Mouse (Mus musculus) left cerebral cortex, adult 9 months (tissue): ENCODE measurements around the gene Mypop.

Experiments used
- DNase-seq, 2 experiments: peaks; one replicate each; pipeline ENCODE4 v3.0.0; 2022; ENCODE audit warnings: low spot score in 2 of 2

Mypop gene

DNA sequence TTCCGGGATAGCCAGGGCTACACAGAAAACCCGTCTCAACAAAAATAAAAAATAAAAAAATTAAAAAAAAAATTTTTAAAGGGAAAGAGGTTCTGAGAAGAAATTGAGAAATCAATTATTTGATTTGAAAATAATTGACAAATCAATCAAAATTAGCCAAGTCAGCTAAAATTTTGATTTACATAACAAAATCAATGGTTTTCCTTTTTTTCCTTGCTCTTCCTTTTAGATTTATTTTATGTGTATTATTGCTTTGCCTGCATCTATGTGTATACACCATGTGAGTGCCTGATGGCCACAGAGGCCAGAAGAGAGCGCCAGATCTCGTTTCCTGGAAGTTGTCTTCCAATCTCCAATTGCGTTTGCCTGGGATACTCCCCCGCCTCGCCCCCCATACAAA, 26.9 kb downstream of the Mypop start:
- DNase-seq = no peak

DNA sequence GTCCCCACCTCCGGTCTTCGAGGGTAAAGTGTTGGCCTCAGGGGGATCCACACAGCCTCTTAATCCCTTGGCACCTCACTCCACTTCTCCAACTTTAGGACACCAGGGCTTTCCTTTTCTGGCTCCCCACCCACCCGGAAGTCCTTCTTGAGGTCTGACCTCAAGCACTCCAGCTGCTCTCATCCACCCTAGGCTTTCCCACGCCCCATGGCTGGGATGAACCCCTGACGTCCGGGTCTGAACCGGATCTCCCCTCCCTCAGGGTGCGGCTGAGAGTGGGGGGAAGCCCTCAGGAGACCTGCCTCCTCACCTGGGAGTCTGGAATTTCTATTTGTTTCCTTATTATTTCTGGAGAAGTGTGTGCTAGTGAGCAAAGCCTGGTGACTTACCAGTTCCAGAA, 30.0 kb downstream of the Mypop start:
- no peak for DNase-seq

DNA sequence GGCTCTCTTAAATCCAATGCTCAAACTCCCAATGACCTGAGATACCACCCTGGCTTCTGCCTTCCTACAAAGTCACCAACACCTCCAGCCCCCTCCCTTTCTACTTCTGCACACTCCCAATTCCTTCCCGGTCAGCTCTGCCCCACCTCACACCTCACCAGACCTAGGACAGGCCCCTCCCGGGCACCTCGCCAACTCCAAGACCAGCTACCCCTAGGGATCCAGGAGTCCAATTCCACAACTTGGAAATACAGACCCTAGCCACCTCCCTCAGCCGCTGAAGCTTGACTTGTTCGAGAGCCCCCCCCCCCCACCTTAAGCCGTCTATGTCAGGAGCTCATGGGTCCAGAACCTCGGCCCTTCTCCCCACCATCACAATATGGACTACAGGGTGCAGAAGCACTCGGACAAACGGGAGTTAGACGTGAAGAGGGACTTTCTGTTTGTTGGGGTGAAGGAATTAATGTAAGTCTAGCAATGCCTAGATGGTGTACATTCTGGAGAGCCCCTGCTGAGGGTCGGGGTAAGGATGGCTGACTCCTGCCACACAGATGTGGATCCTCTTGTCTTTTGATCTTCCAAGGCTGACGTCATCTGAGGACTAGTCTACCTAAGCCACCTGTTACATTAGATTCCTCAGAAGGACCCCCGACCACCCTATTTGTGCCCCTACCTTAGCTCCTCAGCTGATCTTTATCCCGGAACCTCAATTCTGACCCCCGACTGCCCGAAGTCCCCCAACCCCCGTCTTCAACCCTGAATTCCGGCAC, 31.3 kb downstream of the Mypop start:
- no peak for DNase-seq

DNA sequence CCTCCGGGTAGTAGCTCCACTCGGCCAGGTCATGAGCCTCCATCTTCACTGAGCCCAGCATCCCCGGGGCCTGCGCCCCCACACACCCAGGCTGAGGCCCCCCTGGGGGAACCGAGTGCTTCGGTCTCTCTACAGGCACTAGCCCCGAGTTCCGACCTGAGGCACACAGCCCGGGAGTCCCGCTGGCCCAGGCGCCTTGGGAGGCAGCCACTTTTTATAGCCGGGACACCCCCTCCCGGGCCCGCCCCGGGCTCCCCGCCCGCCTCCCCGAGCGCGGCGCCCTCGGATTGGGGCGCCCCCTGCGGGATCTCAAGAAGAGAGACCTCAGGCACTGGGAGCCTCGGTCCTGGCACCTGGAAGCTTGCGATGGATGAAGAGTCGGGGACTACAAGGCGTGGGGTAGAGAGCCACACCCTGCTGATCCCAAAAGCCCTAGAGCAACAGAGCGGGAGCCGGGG, 32.3 kb downstream of the Mypop start, which contains the start of gene Foxa3:
Gene Foxa3 (minus strand): TSS at position 182 of the 458 bp plus-strand sequence.
- peak in 1 of 2 experiments; percentile 34 for DNase-seq

DNA sequence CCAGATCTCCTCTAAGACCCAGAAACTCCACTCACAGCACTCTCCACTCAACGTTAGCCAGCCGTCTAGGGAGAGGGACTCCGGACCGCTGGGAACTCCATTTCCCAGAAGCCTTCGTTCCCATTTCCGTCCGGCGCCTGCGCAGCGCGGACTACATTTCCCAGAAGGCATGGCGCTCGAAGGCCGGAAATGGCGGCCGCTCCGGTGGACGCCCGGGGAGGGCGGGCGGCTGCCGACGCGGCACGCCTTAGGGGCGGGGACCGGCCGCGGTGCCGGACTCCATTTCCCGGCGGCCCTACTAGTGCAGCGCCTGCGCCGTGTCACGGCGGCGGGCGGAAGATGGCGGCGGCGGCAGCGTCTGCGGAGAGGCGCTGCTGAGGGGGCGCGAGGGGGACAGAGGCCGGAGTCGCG, 33.1 kb downstream of the Mypop start, which contains the start of gene Sympk:
Gene Sympk (plus strand): TSS at position 282 of the 411 bp plus-strand sequence.
- peak; percentile 88 to 95 for DNase-seq

DNA sequence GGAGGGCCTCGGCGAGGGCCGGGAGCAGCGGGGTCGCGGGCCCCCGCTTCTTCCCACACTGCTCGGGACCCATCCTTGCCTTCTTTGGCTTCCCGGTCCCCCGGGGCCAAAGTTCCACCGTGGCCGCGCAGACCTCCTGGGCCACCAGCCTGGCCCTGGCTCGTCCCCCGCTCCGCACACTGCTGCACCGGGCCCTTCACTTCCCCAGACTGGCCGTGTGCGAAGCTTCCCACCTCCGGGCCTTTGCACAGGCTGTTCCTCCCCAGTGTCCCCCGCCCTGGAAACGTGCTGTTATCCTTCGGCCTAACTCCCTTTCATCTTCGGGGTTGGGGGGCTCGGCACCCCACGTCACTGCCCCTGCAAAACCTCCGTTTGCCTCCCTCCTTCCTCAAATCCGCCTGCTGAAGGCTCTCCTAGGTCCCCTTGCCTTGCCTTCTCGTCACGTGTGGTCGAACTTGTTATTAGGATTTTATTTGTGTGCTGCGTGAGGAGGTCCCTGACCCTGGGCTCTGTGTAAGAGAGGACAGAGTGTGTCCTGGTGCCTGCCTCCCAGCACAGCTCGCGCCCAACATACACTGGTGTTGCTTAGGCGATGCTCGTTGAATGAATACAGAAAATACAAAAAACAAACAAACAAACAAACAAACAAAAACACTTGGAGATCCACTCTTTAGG, 33.7 kb downstream of the Mypop start:
- no peak for DNase-seq

DNA sequence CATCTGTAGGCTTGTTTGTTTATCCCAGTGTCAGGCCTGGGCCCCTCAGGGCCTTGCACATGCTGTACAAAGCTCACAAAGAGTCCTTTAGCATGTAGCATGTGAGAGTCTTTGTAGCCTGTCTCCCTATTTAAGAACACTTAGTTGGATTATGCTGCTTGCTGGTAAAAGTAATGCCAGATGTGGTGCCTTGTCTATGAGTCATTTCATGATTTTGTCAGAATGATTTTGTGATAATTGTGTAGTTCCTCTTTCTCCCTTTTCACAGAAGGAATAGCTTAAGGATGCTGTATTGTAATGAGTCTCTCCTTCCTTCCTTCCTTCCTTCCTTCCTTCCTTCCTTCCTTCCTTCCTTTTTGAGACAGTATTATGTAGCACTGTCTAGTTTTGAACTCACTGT, 37.0 kb downstream of the Mypop start:
- no peak for DNase-seq

DNA sequence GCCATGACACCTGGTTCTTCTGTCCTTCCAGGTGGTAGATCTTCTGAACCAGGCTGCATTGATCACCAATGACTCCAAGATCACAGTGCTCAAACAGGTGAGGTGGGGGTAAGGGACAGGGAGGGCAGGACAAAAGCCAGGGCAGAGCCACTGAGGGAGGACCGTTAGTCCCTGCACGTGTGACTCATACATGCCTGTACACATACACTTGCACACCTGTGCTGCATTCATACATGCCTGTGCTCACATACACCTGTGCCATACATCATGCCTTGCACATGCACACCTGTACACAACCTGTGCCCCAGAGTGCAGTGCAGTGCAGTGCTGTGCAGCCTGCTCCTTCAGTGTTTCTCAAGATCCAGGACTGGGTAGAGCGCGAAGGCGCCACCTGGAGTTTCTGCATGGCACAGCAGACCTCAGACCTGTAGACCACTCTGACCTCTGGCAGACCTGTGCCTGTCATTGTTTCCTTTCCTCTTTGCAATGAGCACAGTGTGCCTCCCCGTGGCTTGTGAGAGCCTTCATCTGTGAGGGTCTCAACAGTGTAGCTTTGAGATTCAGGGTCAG, 38.1 kb downstream of the Mypop start:
- DNase-seq = no peak

DNA sequence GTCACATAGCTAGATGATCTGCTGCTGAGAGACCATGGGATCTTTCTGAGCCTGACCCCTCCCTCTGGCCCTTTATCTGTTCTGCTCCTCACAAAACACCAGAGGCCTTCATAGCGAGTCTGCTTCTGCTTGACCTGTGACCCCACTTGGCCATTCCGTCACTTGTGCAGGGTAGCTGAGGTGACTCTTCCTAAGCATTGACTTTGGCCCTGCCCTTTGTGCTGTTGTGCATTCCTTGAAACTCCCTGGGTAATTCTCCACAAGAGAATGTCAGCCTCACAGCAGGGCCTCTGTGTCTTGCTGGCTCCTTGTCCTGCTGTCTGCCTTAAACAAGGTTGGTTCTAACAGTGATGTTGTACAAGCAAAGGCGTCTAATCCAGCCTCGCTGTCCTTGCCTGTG, 40.6 kb downstream of the Mypop start:
- DNase-seq = no peak

DNA sequence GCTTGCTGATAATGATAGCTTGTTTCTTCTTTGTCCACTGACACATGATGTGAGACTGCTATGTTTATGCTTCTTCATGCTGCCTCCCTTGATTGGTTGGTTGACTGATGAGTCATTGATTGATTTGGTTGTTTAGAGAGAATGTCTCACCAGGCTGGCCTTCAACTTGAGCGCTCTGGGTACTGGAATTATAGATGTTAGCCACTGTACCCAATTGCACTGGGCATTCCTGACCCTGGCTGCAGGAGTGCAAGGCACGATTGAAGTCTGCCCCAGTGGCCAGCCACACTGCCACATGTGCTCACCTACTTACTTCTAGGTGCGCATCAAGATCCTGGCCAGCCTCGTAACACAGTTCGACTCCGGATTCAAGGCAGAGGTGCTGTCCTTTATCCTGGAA, 53.6 kb downstream of the Mypop start:
- no peak for DNase-seq

DNA sequence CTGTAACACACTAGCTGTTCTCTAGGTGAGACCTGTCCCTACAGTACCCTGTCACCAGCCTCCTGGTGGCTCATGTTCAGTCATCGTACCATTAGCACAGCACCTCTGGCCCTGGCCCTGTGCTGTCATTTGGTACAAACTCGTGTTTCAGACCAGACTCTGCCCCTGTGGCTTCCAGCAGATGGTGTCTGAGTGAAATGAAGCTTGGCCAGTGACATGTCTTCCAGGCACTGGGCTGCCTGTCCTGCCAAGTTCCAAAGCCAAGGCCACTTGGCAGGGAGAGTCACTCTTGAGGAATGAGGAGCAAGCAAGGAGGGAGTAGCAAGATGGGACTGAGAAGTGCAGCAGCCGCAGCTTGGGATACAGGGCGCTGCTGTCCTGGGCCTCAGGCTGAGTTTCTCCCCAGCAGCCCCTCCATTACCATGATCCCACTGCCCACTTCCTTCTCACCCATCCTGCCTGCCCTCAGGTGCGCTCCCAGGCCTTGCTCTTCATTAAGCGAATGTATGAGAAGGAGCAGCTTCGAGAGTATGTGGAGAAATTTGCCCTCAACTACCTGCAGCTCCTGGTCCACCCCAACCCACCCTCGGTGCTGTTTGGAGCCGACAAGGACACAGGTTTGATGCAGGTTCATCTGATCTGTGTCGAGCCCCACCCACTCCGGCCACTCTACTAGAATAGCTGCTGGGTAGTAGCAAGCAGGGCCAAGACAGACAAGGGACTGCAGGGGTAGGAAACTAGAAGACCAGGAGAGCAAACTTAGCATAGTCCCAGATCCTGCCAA, 55.4 kb downstream of the Mypop start:
- DNase-seq = no peak

DNA sequence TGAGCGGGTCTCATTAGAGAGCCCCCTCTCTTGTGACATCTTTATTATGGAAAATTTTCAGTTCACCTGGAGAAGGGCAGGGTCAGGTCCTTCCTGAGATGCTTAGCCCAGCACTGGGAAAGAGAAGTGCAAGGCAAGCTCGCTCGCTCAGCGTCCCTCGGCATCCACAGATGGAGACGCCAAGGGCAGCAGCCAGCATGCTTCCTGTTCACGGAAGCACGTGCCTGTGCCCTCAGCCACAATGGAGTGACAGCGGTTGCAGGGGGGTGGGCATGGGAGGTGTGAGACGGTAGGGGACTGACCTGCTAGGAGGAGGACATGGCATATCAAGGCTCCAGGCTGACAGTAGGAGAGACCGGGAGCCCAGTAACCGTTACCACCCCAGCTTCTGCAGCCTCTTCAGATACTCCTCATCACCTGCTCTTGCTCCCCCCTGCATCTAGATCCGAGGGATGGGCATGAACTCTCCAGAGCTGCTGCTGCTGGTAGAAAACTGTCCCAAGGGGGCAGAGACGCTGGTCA, 57.0 kb downstream of the Mypop start:
- no peak for DNase-seq

DNA sequence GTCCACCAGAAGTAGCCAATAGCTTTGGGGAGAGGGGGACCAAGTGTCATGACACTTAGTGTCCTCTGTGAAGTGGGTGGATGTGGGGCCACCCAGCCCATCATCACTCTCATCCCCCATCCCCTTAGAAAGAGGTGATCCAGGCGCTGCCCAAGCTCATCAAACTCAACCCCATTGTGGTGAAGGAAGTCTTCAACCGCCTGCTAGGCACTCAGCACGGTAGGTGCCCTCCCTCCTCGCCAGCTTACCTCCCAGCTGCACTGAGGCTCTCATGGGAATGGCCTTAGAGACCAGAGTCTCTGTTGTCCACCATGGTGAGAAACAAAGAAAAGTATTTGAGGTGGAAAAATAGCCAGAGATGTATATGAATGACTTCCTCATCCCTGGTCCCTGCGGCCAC, 58.2 kb downstream of the Mypop start:
- no peak for DNase-seq

DNA sequence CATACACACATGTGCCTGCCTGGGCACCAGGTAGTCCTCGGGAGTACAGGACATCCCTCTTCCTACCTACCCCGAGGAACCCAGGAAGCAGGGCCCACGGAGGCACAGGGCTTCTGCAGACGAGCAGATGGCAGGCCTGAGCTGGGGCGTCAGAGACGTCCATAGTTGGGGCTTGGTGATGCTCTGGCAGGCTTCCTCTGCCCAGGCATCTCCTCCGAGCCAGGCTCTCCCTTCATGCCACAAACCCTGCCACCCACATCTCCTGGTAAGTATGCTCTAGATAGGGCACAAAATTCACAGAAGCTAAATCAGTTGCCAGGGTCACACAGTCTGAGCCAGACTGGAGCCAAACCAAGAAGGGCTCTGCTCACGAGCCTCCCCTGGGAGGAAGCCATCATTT, 59.1 kb downstream of the Mypop start:
- peak in 1 of 2 experiments; percentile 40 for DNase-seq

DNA sequence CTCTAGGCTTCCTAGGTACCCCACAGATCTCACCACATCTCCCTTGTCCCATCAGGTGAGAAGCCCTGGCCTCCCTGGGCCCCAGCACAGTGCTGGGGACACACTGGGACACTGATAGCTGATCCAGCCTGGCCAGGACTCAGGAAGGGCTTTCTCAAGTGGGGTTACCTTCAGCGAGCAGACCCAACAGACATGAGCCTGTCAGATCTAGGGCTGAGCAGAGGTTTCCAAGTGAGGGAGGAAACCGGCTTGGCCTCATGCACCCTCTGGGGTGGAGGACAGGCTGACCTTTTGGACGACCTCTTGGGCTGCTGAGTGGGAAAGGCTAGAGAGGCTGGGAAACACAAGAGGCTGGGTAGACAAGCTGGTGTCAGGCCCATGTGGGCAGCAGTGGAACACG, 60.1 kb downstream of the Mypop start:
- no peak for DNase-seq
